Mouse (Mus musculus): ENCODE measurements at regions not wholly inside any gene's neighbourhood (a gene's known extent, or its start where the extent isn't known, plus 50 kb on each side); places are given as distances from the start of the nearest gene placed in this dataset.

GRCm38 (mm10) chr5:52008942-52009341 lies 181.4 kb downstream of the Dhx15 start:
- TF ChIP-seq POLR2A (IDR thresholded peaks at IDR 0.05; ENCODE audit: low read depth, low read length) (no peak), CTCF (conservative IDR thresholded peaks at IDR 0.05; ENCODE audit: insufficient read depth, insufficient read length, low read depth, low read length) (no peak)
